Mouse (Mus musculus): ENCODE measurements at regions not wholly inside any gene's neighbourhood (a gene's known extent, or its start where the extent isn't known, plus 50 kb on each side); places are given as distances from the start of the nearest gene placed in this dataset.

DNA sequence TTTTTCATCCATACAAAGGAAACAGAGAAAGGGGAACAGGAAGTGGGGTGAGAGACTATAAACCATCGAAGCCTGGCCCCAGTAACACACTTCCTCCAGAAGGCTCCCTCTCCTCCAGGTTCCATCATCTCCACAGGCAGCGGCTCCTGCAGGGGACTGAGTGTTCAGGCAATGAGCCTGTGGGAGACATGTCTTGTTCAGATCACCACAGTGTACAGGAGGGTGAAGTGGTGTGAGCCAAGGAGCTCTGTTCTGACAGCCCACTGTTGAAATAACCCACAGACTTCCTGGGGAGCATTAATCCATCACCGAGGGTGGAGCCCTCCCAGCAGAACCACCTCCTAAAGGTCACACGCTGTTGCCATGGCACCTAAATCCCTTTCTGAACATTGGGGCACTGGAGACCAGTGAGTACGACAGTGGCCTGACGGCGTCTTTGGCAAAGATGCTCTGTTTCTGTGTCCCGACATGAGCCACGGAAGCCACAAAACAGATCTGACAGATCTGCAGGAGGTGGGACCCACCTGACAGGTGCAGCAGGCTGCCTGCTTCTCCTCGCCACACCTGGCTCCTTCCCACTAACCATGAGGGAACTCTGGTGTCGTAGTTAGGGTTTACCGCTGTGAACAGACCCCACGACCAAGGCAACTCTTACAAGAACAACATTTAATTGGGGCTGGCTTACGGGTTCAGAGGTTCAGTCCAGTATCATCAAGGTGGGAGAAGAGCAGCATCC is 60.9 kb downstream of the Psmg1 start:
- 90% methylated on average over 14 of the region's 14 CpGs for WGBS
- no peak overlapping the region for H3K27ac ChIP-seq (replicated peaks; ENCODE audit: insufficient read depth, low read depth, low read length)
- TF ChIP-seq POLR2A (IDR thresholded peaks at IDR 0.05; ENCODE audit: extremely low read depth, insufficient read depth, low read length) (no peak), CTCF (IDR thresholded peaks at IDR 0.05; ENCODE audit: low read depth, low read length) (no peak)
- H3K9ac ChIP-seq (ENCODE audit: low read depth, low read length) = no peak overlapping the region
- no peaks in the 10 kb centered on the region for H3K27me3 ChIP-seq (ENCODE audit: control insufficient read depth, insufficient read depth, low read length)
- no peak overlapping the region for H3K4me3 ChIP-seq (ENCODE audit: insufficient read depth, low read depth, low read length)
- peaks cover 5% of the 10 kb centered on the region for H3K4me1 ChIP-seq (ENCODE audit: control insufficient read depth, insufficient read depth, low read length)
- H3K36me3 ChIP-seq (ENCODE audit: control insufficient read depth, insufficient read depth, low read length) = no peaks in the 10 kb centered on the region
- peak; percentile 15 for DNase-seq (ENCODE audit: extremely low read depth, low read depth, low spot score)
- no peaks in the 10 kb centered on the region for H3K79me2 ChIP-seq (ENCODE audit: control insufficient read depth, insufficient read depth, low read length)

DNA sequence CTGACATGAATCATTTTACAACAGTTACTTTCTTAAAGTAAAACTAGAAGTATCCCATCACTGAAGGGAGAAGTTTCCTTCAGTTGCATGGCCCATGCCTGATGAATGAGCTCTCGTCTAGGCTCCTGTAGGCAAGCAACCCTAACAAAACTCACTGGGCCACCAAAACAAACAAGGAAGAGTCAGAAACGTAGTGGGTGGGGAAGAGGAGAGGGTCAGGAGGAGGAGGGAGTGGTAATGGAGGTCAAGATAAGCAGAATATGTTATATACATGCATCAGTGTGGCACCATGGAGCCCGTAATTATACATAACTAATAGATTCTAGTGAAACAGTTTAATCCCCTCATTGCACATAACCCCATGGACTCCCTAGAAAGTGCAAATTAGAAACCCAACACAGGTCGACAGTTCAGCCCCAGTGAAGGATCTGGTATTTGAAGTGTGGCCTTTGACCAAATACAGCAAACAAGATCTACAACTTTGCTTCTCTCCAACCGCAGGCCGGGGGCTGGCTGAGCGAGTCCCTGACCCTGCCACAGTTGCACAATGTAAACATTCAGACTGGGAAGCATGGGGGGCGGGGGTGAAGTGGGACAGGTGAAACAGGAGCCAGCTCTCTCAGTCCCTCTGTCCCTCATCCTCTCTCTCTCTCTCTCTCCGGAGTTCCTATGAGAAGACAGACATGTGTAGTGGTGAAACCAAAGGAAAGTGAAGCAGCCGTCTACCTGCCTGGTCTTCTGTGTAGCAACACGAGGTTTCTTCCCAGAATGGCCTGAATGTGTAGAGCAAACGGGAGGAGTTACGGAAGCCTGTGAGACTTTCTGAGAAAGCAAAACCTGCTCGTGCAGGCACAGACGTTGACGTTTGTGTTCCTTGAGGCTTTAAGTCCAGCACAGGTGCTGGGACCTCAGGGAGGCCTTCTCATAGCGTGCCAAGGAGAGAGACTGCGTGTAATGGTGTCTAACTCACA is 62.2 kb downstream of the Psmg1 start:
- no peak for TF ChIP-seq POLR2A (IDR thresholded peaks at IDR 0.05; ENCODE audit: extremely low read depth, insufficient read depth, low read length)
- H3K27ac ChIP-seq (replicated peaks; ENCODE audit: insufficient read depth, low read depth, low read length) = no peak overlapping the region
- H3K4me1 ChIP-seq (ENCODE audit: control insufficient read depth, insufficient read depth, low read length) = peaks cover 5% of the 10 kb centered on the region
- H3K4me3 ChIP-seq (ENCODE audit: insufficient read depth, low read depth, low read length) = no peak overlapping the region
- H3K27me3 ChIP-seq (ENCODE audit: control insufficient read depth, insufficient read depth, low read length) = no peaks in the 10 kb centered on the region
- no peaks in the 10 kb centered on the region for H3K79me2 ChIP-seq (ENCODE audit: control insufficient read depth, insufficient read depth, low read length)
- peak; percentile 81 for DNase-seq (ENCODE audit: extremely low read depth, low read depth, low spot score)
- WGBS = 27% methylated on average over 18 of the region's 18 CpGs
- H3K36me3 ChIP-seq (ENCODE audit: control insufficient read depth, insufficient read depth, low read length) = no peaks in the 10 kb centered on the region
- H3K9ac ChIP-seq (ENCODE audit: low read depth, low read length) = no peak overlapping the region

DNA sequence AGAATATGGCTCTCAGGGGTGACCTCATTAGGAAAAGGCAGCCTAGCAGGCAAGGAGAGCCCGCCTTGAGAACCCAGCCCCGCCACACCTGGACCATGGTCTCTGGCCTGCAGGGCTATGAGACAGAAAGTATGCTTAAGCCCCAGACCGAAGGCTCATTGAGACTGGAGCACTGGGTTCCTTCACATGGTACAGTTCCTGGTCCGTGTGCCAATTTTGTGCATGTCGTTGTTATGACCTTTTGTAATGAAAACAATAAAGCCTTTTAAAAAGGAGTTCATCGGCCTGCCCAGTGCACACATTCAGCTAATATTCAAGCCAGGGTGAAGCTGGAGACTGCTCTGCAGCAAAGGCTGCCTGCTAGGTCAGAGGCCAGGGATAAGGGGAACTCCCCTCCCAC is 64.2 kb downstream of the Psmg1 start:
- Histone ChIP-seq H3K9ac (ENCODE audit: low read depth, low read length) (no peak overlapping the region), H3K36me3 (ENCODE audit: control insufficient read depth, insufficient read depth, low read length) (no peaks in the 10 kb centered on the region), H3K79me2 (ENCODE audit: control insufficient read depth, insufficient read depth, low read length) (no peaks in the 10 kb centered on the region), H3K4me3 (ENCODE audit: insufficient read depth, low read depth, low read length) (no peak overlapping the region), H3K27me3 (ENCODE audit: control insufficient read depth, insufficient read depth, low read length) (no peaks in the 10 kb centered on the region), H3K4me1 (ENCODE audit: control insufficient read depth, insufficient read depth, low read length) (peaks cover 5% of the 10 kb centered on the region), H3K27ac (replicated peaks; ENCODE audit: insufficient read depth, low read depth, low read length) (no peak overlapping the region)
- no peak for TF ChIP-seq POLR2A (IDR thresholded peaks at IDR 0.05; ENCODE audit: extremely low read depth, insufficient read depth, low read length)
- TF ChIP-seq CTCF (IDR thresholded peaks at IDR 0.05; ENCODE audit: low read depth, low read length) = no peak
- 47% methylated on average over 6 of the region's 6 CpGs for WGBS
- peak; percentile 43 for DNase-seq (ENCODE audit: extremely low read depth, low read depth, low spot score)

DNA sequence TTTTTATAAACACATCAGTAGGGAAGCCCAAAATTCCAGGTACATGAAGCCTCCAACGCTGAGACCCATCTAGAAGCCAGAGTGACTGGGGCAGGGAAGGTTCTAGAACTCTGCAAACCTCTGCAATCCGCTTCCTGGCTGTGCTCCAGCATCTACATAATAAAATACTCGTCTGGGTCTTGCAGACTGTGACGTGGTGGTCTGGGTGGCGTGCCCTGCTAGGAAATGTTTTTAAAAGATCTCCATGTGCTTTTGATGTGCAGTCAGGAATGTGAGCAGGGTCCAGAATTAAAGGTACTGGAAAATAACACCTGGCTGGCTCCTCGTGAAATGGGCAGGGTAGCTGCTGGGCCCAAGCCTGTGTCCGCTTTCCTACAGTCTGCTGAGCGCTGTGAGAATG is 66.0 kb downstream of the Psmg1 start:
- H3K9ac ChIP-seq (ENCODE audit: low read depth, low read length) = no peak overlapping the region
- WGBS = 84% methylated on average over 8 of the region's 8 CpGs
- peaks cover 5% of the 10 kb centered on the region for H3K4me1 ChIP-seq (ENCODE audit: control insufficient read depth, insufficient read depth, low read length)
- H3K79me2 ChIP-seq (ENCODE audit: control insufficient read depth, insufficient read depth, low read length) = no peaks in the 10 kb centered on the region
- no peak overlapping the region for H3K4me3 ChIP-seq (ENCODE audit: insufficient read depth, low read depth, low read length)
- H3K27ac ChIP-seq (replicated peaks; ENCODE audit: insufficient read depth, low read depth, low read length) = no peak overlapping the region
- TF ChIP-seq POLR2A (IDR thresholded peaks at IDR 0.05; ENCODE audit: extremely low read depth, insufficient read depth, low read length) = no peak
- TF ChIP-seq CTCF (IDR thresholded peaks at IDR 0.05; ENCODE audit: low read depth, low read length) = no peak
- H3K36me3 ChIP-seq (ENCODE audit: control insufficient read depth, insufficient read depth, low read length) = no peaks in the 10 kb centered on the region
- no peak for DNase-seq (ENCODE audit: extremely low read depth, low read depth, low spot score)
- no peaks in the 10 kb centered on the region for H3K27me3 ChIP-seq (ENCODE audit: control insufficient read depth, insufficient read depth, low read length)

DNA sequence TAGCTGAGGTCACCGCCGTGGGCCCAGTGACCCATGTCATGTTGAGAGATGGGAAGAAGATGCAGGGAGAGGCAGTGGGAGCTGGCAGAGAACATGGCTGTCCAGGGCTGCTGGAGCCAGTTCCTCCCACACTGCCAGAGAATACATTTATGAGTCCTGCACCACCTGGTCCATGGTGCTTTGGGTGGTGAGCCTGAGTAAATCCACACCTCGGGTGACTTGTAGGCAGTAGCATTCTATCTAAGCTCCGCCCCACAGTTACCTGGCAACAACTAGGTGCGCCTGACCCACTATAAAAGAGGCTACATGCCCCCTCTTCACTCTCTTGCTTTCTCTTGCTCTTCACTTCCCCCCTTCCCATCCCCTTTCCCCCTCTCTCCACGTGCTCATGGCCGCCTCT is 66.8 kb downstream of the Psmg1 start:
- Histone ChIP-seq H3K4me1 (ENCODE audit: control insufficient read depth, insufficient read depth, low read length) (peaks cover 5% of the 10 kb centered on the region), H3K36me3 (ENCODE audit: control insufficient read depth, insufficient read depth, low read length) (no peaks in the 10 kb centered on the region), H3K27ac (replicated peaks; ENCODE audit: insufficient read depth, low read depth, low read length) (no peak overlapping the region), H3K79me2 (ENCODE audit: control insufficient read depth, insufficient read depth, low read length) (no peaks in the 10 kb centered on the region), H3K27me3 (ENCODE audit: control insufficient read depth, insufficient read depth, low read length) (no peaks in the 10 kb centered on the region), H3K9ac (ENCODE audit: low read depth, low read length) (no peak overlapping the region), H3K4me3 (ENCODE audit: insufficient read depth, low read depth, low read length) (no peak overlapping the region)
- no peak for TF ChIP-seq POLR2A (IDR thresholded peaks at IDR 0.05; ENCODE audit: extremely low read depth, insufficient read depth, low read length)
- no peak for TF ChIP-seq CTCF (IDR thresholded peaks at IDR 0.05; ENCODE audit: low read depth, low read length)
- WGBS = 92% methylated on average over 7 of the region's 7 CpGs
- DNase-seq (ENCODE audit: extremely low read depth, low read depth, low spot score) = no peak
